Mouse (Mus musculus) thymus, adult 2 months (tissue): ENCODE data around the gene Cyba. TPM values are rescaled to one million over a fixed set of nuclear protein-coding genes. Genes with fewer than 3 reads are reported as not detected.

Experiments used
- DNase-seq: peaks from one replicate; pipeline ENCODE4 v3.0.0; 2021
- H3K27ac ChIP-seq: fragments of 200-500 bp; 2 replicates; pipeline ENCODE4 v1.5.1; 2012; ENCODE audit warnings: low read length, control low read depth; ENCODE audit not compliant: control insufficient read depth, insufficient read depth
- H3K27me3 ChIP-seq: fragments of 200-500 bp; 2 replicates; pipeline ENCODE4 v1.6.1; 2012; ENCODE audit warnings: mild to moderate bottlenecking, low read length, moderate library complexity, mixed read lengths; ENCODE audit not compliant: control insufficient read depth, insufficient read depth
- H3K36me3 ChIP-seq: fragments of 200-500 bp; 2 replicates; pipeline ENCODE4 v1.6.1; 2012; ENCODE audit warnings: mild to moderate bottlenecking, low read length, moderate library complexity; ENCODE audit not compliant: control insufficient read depth, insufficient read depth
- H3K4me1 ChIP-seq: fragments of 200-500 bp; replicated peaks from 2 replicates; pipeline ENCODE4 v1.6.1; 2012; ENCODE audit warnings: low read length; ENCODE audit not compliant: control insufficient read depth, insufficient read depth
- H3K4me3 ChIP-seq: fragments of 200-500 bp; 2 replicates; pipeline ENCODE4 v1.5.1; 2012; ENCODE audit warnings: mild to moderate bottlenecking, low read length, control low read depth, moderate library complexity; ENCODE audit not compliant: control insufficient read depth, insufficient read depth
- CTCF ChIP-seq: fragments of 200-500 bp; IDR thresholded peaks from 2 replicates; pipeline ENCODE4 v1.5.1; 2012; ENCODE audit warnings: mild to moderate bottlenecking, control low read depth, low read length, moderate library complexity, borderline replicate concordance; ENCODE audit not compliant: control insufficient read depth, poor library complexity, insufficient read depth; ENCODE audit errors: extremely low read depth
- POLR2A ChIP-seq: fragments of 200-500 bp; IDR thresholded peaks from 2 replicates; pipeline ENCODE4 v1.6.1; 2012; ENCODE audit warnings: mild to moderate bottlenecking, low read length, control low read depth, moderate library complexity; ENCODE audit not compliant: control insufficient read depth, poor library complexity, insufficient read depth; ENCODE audit errors: extremely low read depth
- WGBS: fragments of 180-500 bp; shearing (Covaris S2); methylation state at CpG from one replicate; pipeline ENCODE4 v1.1.7; 2018; 5-methylcytosine and 5-hydroxymethylcytosine counted together
- polyA plus RNA-seq: library from polyadenylated mRNA; depleted of rRNA; stranded (reverse); fragments of >200 nt; gene quantifications from 2 replicates; pipeline ENCODE4 v1.2.3, GENCODE M21; 2012

Gene Cyba
- polyA plus RNA-seq, 1 experiment, result 705 TPM

GRCm38 (mm10) chr8:122433269-122433905 lies 657 bp upstream of the Cyba start:
- no peaks in the 10 kb centered on the region for H3K27me3 ChIP-seq
- peak overlapping the region; percentile 82 for H3K27ac ChIP-seq
- H3K4me1 ChIP-seq, result peaks cover 62% of the 10 kb centered on the region
- H3K4me3 ChIP-seq, result peak overlapping the region; percentile 98
- no peaks in the 10 kb centered on the region for H3K36me3 ChIP-seq
- DNase-seq, result no peak
- TF ChIP-seq POLR2A, result no peak
- peak; percentile 28; the same call in 1 of the 2 replicates for TF ChIP-seq CTCF
- 45% methylated on average over 11 of the region's 11 CpGs for WGBS

DNA sequence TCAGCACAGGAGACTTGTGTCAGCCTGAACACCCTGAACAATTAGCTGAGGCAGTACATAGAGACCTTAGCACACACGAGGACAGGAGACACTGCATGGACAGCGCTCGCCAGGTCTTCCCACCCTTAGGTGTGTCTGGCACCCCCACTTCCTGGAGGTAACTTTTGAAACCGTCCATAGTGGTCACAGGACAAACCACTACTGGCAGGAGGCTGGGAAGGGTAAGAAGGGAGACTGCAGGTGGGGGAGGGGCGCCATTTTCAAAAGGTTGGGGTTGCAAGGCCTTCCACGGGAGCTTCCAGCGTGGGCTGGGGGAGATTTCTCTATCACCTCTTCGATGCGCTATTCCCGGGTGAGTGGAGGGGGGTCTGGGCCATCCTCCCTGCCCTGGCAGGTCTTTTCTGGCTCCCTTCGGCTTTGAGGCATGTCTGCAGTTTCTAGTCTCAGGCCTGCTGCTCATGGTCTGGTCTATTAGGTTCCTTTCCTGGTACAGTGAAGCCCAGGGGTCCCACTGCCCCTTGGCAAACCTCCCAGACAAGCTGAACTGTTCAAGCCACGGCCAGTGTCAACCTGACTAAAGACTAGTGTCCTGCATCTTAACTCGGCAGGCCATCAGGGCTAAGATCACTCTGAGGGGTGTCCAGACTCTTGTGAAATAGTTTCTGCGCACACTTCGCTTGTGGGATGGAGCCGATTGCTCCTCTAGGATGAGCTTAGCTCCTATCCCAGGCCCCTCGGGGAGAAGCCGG lies 862 bp downstream of the Cyba start:
- TF ChIP-seq POLR2A (no peak), CTCF (no peak)
- Histone ChIP-seq H3K36me3 (0 out of 2 replicates have a peak, but pooled peaks cover 3% of the 10 kb centered on the region), H3K27me3 (no peaks in the 10 kb centered on the region), H3K4me1 (peaks cover 53% of the 10 kb centered on the region), H3K4me3 (peak overlapping the region; percentile 98), H3K27ac (peak overlapping the region; percentile 82)
- WGBS, result 11% methylated on average over 18 of the region's 18 CpGs
- DNase-seq, result peak; percentile 46

GRCm38 (mm10) chr8:122430646-122431045 lies 2.1 kb downstream of the Cyba start:
- no peaks in the 10 kb centered on the region for H3K27me3 ChIP-seq
- H3K36me3 ChIP-seq, result peaks cover 14% of the 10 kb centered on the region
- H3K27ac ChIP-seq, result no peak overlapping the region
- 66% methylated on average over 3 of the region's 3 CpGs for WGBS
- H3K4me1 ChIP-seq, result peaks cover 44% of the 10 kb centered on the region
- TF ChIP-seq POLR2A, result no peak
- TF ChIP-seq CTCF, result no peak
- DNase-seq, result no peak
- no peak overlapping the region for H3K4me3 ChIP-seq

- TF ChIP-seq POLR2A, result no peak
- no peak for TF ChIP-seq CTCF
- no peak for DNase-seq
- H3K4me1 ChIP-seq, result peaks cover 44% of the 10 kb centered on the region
- H3K4me3 ChIP-seq, result no peak overlapping the region
- H3K27me3 ChIP-seq, result no peaks in the 10 kb centered on the region
- 0 out of 2 replicates have a peak overlapping the region, but pooled peaks have one; percentile 7 for H3K27ac ChIP-seq
- 37% methylated on average over 10 of the region's 10 CpGs for WGBS
- H3K36me3 ChIP-seq, result peaks cover 17% of the 10 kb centered on the region
Measured at GRCm38 (mm10) chr8:122430058-122430636, 2.6 kb downstream of the Cyba start.

- H3K36me3 ChIP-seq, result peaks cover 21% of the 10 kb centered on the region
- TF ChIP-seq POLR2A (no peak), CTCF (no peak)
- 45% methylated on average over 9 of the region's 9 CpGs for WGBS
- DNase-seq, result no peak
- H3K27ac ChIP-seq, result no peak overlapping the region
- H3K4me1 ChIP-seq, result peaks cover 35% of the 10 kb centered on the region
- no peaks in the 10 kb centered on the region for H3K27me3 ChIP-seq
- no peak overlapping the region for H3K4me3 ChIP-seq
Measured at GRCm38 (mm10) chr8:122428163-122428562, 4.6 kb downstream of the Cyba start.

GRCm38 (mm10) chr8:122427607-122428006 lies 5.1 kb downstream of the Cyba start:
- WGBS, result 89% methylated on average over 7 of the region's 7 CpGs
- Histone ChIP-seq H3K36me3 (peaks cover 21% of the 10 kb centered on the region), H3K4me3 (no peak overlapping the region), H3K4me1 (peaks cover 31% of the 10 kb centered on the region), H3K27me3 (no peaks in the 10 kb centered on the region), H3K27ac (no peak overlapping the region)
- no peak for DNase-seq
- TF ChIP-seq POLR2A (no peak), CTCF (no peak)
